Mouse (Mus musculus) left cerebral cortex, adult 8-10 months (tissue): ENCODE measurements around the gene Teddm1a. TPM values are rescaled to one million over a fixed set of nuclear protein-coding genes. Genes with fewer than 3 reads are reported as not detected.
A peak's percentile ranks its signal among the peaks of the same experiment; 100 is the strongest.

ENCODE experiments used
- DNase-seq, 2 experiments: peaks; one replicate each; pipeline ENCODE4 v3.0.0; 2022; ENCODE audit warnings: low spot score in 2 of 2
- total RNA-seq, 4 experiments: library from RNA; stranded (reverse); gene quantifications; 2 replicates each; pipeline ENCODE4 v1.2.4; 2022

Teddm1a gene
- total RNA-seq, 4 experiments from 2014 or later: not detected

DNA sequence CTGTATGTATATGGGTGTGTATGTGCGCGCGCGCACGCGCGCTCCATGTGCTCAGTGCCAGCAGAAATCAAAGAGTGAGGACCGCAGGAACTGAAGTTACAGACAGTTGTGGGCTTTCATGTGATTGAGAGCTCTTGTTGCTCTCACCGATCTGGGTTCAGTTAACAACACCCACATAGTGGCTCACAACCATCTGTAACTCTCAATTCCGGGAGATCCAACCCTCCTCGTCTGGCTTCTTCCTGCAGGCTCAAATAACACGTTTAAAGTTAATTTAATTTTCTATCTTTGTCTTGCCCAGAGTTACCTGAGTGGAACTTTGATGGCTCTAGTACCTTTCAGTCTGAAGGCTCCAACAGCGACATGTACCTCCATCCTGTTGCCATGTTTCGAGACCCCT lies 12.7 kb downstream of the Teddm1a start:
- DNase-seq: no peak

DNA sequence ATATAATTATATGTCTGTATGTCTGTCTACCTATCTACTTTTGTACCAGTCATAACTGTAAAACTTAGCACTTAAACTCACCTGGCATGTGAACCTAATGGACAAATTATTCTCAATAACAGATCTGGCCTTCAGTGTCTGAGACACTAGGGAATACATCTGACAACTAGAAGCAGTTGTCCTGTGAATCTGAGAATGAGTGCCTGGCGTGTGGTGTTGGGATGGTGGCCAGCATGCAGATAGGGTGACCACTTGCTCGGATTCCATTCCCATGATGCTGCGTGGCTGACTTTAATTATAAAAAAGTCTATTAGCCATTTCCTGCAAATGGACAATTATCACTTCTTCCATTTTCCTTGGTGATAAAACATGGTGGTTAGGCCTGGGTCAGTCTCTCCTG lies 14.3 kb downstream of the Teddm1a start:
- no peak for DNase-seq

DNA sequence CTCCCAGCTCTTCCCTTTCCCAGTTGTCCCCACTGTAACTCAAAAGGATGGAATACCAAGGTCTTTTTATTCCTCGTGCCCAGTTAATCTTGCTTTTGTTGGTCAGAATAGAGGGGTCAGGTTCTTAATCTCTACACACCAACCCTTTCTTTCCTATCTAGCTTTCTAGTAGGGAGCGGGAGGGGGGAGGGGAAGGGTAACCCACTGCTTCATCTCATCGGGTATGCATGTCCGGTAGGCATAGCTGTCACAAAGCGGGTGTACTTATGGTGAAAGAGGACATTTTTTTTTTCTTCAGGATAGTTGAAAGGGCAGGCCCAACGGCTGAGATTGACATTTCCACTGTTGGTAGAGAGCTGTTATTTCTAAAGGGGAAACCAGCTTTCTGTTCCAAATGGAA lies 16.7 kb downstream of the Teddm1a start:
- no peak for DNase-seq

DNA sequence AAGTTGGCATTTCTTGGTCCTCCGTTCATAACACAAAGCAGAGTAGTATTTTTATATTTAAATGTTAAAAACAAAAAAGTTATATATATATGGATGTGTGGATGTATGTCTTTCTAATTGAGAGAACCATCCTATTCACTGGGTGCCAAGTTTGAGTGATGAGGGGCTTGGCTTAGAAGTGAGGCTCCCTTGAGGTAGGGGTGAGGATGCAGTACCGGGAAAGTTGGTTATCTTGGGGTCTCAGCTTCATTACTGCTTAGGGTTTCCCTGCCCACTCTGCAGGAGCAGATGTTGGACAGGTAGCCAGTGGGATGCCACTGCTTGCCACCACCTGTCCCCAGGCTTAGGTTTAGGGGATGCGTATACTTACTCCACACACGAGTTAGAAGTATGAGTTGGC lies 17.2 kb downstream of the Teddm1a start:
- DNase-seq: no peak

- no peak for DNase-seq
Observed at GRCm38 (mm10) chr1:153909213-153909962, 17.8 kb downstream of the Teddm1a start.

- DNase-seq: no peak
Observed at GRCm38 (mm10) chr1:153909963-153910291, 18.4 kb downstream of the Teddm1a start.

DNA sequence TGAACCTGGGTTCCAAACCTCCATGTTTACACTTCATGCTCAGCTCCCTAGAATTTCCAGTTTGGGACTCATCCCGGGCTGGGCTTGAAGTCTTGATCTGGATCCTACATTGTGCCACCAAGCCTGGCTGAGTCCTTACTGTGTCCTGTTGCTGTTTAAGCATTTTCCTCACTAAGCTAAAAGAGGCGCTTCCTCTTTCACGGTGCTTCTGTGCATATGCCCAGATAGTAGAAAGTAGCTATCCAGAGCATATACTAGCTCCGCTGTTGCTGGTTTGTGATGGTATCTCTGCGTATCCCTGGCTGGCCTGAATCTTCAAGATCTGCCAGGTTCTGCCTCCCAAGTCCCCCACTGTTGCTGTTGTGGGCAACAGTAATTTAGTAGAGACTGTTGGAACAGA lies 18.9 kb downstream of the Teddm1a start:
- DNase-seq: no peak

DNA sequence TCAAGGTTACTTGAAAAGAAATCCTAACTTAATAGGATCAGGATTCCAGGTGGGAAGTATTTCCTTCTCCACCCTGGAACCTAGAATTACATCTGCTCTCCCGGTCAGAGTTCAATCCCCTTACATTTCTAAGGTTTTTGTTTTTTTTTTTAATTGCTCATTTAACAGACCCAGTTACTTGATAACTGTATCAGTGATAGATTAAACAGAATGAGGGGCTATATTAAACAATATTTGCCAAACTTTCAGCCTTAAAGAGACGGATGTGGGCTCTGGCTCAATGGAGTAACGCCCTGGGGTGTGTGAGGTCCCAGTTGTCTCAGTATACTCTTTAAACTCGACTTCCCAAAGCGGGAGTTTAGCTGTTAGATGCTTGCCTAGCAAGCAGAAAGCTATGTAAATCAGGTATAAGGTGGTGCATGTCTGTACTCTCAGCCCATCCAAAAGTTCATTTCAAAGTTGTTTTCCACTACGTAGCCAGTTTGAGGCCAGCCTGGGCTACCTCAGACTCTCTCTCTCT lies 19.8 kb downstream of the Teddm1a start:
- no peak for DNase-seq

GRCm38 (mm10) chr1:153913869-153914268 lies 22.3 kb downstream of the Teddm1a start:
- DNase-seq: no peak

GRCm38 (mm10) chr1:153918521-153919206 lies 27.1 kb downstream of the Teddm1a start:
- DNase-seq: no peak

- no peak for DNase-seq
Observed at GRCm38 (mm10) chr1:153921642-153922041, 30.1 kb downstream of the Teddm1a start.

DNA sequence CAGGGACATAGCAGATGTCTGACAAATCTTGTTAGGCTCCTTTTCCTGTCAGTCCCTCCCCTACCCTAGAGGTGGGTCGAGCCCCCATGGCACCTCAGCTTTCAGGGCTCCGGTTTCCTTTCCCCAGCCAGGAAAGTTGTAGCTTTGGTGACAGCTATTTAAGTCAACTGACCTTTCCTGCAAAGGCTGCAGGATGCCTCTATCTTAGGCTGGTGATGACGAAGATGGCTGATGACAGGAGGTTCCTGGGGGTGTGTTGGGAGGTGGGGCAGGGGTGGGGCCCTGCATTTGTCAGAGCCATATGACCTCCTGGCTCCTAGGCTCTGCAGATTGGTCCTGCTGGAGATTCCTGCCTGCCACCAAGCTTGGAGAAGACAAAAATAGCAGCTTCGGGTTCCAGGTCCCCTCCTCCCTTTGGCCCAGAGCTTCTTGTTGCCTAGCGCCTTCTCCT lies 31.1 kb downstream of the Teddm1a start:
- DNase-seq: no peak

DNA sequence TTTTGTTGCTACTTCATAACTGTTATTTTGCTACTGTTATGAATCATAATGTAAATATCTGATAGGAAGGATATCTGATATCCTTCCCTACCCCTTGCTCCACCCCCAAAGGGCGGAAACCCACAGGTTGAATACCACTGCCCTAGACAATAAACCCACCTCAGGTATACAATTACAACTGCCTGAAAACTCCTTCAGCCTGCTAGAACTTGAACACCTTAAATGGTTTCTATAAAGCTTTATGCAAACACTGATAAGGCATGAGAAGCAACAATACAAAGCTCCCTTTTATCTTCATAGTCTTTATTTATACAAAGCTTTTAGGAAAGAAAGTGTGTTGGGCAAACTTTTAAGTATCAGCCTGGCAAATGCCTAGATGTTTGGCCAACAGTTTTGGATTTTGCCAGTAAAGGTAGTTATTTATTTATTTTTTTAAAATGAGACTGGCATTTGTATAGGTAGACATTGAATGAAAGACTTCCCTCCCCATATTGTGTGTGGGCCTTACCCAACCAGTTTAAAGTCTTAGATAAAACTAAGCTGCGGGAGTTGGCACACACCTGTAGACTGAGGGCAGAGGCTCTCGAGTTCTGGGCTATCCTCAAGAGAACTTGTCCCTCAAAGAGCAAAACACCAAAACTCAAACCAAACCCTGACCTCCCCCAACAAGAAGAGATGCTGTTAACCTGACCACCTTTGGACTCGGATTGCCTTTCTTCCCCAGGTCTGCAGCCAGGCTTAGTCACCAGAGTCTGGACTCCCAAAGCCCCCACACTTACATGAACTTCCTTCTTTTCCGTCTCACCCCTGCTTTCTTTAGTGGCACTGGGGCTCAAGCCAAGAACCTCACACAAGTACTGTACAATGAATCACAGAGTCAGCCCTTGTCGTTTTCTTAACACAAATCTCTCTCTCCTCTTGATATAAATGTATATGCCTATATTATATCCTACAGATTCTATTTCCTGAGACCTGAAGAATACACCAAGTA lies 33.1 kb downstream of the Teddm1a start:
- no peak for DNase-seq

DNA sequence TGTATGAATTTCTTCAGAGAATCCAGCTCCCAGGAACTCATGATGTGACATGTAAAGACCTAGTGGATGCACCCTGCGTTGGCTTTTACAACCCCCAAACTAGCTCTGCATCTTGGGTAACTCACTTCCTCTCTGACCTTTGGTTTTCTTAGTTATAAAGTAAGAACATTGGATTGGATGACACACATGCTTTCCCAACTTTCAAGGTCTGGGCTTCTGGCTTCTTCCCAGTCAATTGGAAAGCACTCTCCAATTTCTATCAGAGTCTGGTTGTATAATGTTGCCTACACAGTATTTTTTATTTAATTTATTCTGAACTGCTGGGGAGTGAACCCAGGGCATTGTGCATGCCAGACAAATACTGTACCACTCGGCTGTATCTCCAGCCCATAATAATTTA lies 38.9 kb downstream of the Teddm1a start:
- DNase-seq: no peak

GRCm38 (mm10) chr1:153933772-153934171 lies 42.2 kb downstream of the Teddm1a start:
- DNase-seq: no peak

DNA sequence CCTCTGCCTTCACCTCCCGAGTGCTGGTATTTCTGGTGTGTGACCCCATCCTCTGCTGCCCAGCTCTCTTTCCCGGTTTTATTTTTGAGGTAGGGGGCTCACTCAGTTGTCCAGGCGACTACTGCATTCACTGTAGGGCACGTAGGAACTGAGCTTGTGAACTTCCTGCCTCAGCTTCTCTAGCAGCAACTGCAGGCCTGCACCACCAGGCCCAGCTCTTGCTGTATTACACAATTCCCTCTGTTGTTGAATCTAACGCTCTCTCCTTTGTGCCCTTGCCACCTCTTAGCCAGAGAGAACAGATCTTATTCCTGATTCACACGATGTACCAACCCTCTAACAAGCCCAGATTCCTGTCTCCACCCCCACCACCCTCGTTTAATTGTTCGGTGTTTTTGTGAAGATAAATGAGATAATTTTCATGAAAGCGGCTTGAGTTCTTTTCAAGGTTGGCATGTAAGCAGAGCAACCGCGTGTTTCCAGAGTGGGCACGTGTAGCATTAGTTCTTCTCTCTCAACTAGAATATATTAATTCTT lies 44.4 kb downstream of the Teddm1a start:
- no peak for DNase-seq

GRCm38 (mm10) chr1:153937025-153937424 lies 45.5 kb downstream of the Teddm1a start:
- no peak for DNase-seq

DNA sequence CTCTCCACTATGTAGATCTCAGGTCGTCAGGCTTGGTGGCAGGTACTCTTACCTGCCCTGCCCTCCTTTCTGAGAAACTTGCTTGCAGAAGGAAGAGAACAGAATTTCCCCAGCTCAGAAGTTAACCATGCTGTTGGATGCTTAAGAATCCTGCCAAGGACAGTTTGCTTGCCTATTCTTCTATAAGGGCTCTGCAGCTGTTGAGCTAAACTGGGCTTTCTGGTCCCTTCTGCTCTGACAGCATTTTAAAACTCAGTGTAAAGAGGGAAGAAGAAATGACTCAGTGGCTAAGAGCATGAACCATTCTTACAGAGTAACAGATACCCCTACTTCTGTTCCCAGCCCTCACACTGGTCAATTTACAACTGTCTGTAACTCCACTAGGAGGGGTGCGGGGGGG lies 49.4 kb downstream of the Teddm1a start:
- DNase-seq: peak in 1 of 2 experiments; percentile 34
